Mouse (Mus musculus): ENCODE data around the gene Chrnb2. TPM values are rescaled to one million over a fixed set of nuclear protein-coding genes. Genes with fewer than 3 reads are reported as not detected.
"Not testable (repeated sequence)": the region's sequence is repeated elsewhere in the genome, so short reads cannot be mapped to it uniquely, and the experiment has no call there.

The Chrnb2 gene
- polyA plus RNA-seq, 1 experiment from 2014 or later, result 0.40 TPM

DNA sequence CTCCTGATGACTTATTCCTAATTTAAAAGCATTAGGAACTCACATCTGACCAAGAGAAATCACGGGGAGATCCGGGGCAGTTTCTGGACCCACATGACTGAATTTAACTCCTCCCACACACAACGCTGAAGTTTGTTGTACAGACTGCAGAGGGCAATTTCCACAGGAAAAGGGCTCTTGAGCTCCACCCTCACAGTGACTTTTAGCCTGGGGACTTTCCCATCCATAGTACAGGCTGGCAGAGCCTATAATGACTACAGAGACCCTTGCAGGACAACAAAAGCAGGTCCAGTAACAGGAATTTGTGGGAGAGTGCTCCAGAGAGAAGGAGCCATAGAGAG, 37.0 kb upstream of the Chrnb2 start:
- ATAC-seq (ENCODE audit: low FRiP score, low TSS enrichment), result 0 out of 2 replicates have a peak, but pooled peaks have one; percentile 49
- H3K27me3 ChIP-seq (ENCODE audit: insufficient read depth, low read length), result no peaks in the 10 kb centered on the region
- no peak overlapping the region for H3K9ac ChIP-seq (replicated peaks; ENCODE audit: low read length)
- no peak overlapping the region for H3K27ac ChIP-seq (ENCODE audit: low read length)
- no peaks in the 10 kb centered on the region for H3K36me3 ChIP-seq (ENCODE audit: insufficient read depth, low read length)
- WGBS, result 4% methylated on average over 3 of the region's 3 CpGs
- H3K9me3 ChIP-seq (ENCODE audit: low read length), result 0 out of 2 replicates have a peak, but pooled peaks cover 4% of the 10 kb centered on the region
- no peak overlapping the region for H3K4me3 ChIP-seq (ENCODE audit: low read length)
- H3K4me1 ChIP-seq (ENCODE audit: insufficient read depth, low read length), result no peaks in the 10 kb centered on the region
- H3K4me2 ChIP-seq (replicated peaks; ENCODE audit: low read depth, low read length), result no peak overlapping the region

DNA sequence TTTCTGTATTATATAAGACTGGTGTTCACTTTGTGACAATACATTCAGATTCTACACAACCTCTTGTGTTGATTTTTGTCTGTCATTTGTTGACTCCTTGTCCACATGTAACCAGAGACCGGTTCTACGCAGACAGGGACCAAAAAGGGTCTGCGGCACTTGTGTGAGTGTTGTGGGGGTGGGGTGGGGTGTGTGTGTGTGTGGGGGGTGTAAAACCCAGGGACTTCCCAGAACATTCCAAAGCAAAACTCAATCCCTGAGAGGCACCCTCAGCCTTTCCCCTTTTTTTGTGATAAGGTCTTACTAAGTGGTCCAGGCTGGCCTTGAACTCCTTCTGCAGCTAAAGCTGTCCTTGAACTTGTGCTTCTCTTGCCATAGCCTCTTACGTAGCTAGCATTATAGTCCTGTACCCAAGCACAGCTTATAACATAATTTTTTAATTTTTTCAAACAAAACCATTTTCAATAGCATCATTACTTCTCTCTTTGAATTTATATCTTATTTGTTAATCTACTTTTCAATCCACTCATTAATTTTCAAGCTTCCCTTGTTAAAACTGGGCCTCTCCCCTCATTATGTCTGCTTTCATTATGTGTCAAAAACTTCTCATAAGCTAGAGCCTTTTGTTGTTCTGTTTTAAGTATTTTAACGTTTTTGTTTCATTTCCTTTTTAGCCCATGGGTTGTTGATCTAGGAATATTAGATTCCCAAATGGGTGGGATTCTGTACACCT, 36.5 kb upstream of the Chrnb2 start:
- Histone ChIP-seq H3K4me2 (replicated peaks; ENCODE audit: low read depth, low read length) (no peak overlapping the region), H3K27me3 (ENCODE audit: insufficient read depth, low read length) (no peaks in the 10 kb centered on the region), H3K9me3 (ENCODE audit: low read length) (no peaks in the 10 kb centered on the region), H3K4me1 (ENCODE audit: insufficient read depth, low read length) (no peaks in the 10 kb centered on the region), H3K27ac (ENCODE audit: low read length) (no peak overlapping the region), H3K9ac (replicated peaks; ENCODE audit: low read length) (no peak overlapping the region), H3K4me3 (ENCODE audit: low read length) (no peak overlapping the region), H3K36me3 (ENCODE audit: insufficient read depth, low read length) (no peaks in the 10 kb centered on the region)
- 70% methylated on average over 5 of the region's 5 CpGs for WGBS
- ATAC-seq (ENCODE audit: low FRiP score, low TSS enrichment), result no peak

DNA sequence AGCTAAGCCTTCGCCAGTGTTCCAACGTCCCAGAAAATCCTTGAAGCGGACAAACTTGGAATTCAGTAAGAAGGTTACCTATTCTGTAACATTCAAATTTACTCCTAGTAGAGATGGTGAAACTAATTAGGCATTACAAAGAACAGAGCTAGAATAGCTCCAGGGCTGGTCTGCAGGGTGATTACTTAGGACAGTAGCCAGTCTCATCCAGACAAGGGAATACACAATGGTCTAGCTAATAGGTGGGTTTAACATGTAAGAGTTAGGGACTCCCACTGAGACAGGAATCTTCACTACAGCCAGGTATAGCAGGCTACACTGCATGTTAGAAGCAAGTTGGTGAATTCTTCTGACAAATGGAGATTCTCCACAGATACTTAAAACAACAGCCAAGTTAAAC, 35.6 kb upstream of the Chrnb2 start:
- not testable (repeated sequence) for H3K27ac ChIP-seq (ENCODE audit: low read length); ATAC-seq (ENCODE audit: low FRiP score, low TSS enrichment); H3K4me1 ChIP-seq (ENCODE audit: insufficient read depth, low read length); H3K4me3 ChIP-seq (ENCODE audit: low read length); H3K9ac ChIP-seq (replicated peaks; ENCODE audit: low read length); H3K4me2 ChIP-seq (replicated peaks; ENCODE audit: low read depth, low read length); H3K9me3 ChIP-seq (ENCODE audit: low read length); H3K27me3 ChIP-seq (ENCODE audit: insufficient read depth, low read length); H3K36me3 ChIP-seq (ENCODE audit: insufficient read depth, low read length)
- 52% methylated on average over 3 of the region's 3 CpGs for WGBS

DNA sequence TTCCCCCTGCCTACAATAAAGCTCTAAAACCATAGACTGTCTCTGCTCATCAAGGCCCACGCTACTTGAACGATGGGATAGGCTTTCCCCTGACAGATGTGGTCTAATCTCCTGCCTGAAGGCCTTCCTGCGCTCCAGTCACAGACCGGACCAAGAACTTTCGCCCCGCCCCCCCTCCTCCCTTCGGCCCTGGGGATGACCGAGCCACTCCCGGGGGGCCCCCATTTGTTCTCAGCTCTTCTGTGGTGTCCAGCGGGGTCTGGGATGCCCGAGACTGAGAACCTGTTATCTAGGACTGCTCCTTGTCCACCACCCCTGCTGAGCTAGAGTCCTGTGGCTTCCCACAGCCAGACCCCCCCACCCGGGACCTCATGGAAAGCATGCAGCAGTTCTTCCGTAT, 35.0 kb upstream of the Chrnb2 start:
- no peak for ATAC-seq (ENCODE audit: low FRiP score, low TSS enrichment)
- no peaks in the 10 kb centered on the region for H3K4me1 ChIP-seq (ENCODE audit: insufficient read depth, low read length)
- no peaks in the 10 kb centered on the region for H3K9me3 ChIP-seq (ENCODE audit: low read length)
- H3K9ac ChIP-seq (replicated peaks; ENCODE audit: low read length), result no peak overlapping the region
- H3K27ac ChIP-seq (ENCODE audit: low read length), result no peak overlapping the region
- H3K27me3 ChIP-seq (ENCODE audit: insufficient read depth, low read length), result no peaks in the 10 kb centered on the region
- WGBS, result 7% methylated on average over 13 of the region's 13 CpGs
- H3K4me2 ChIP-seq (replicated peaks; ENCODE audit: low read depth, low read length), result peak overlapping the region; percentile 33; the same call in 1 of the 2 replicates
- no peak overlapping the region for H3K4me3 ChIP-seq (ENCODE audit: low read length)
- H3K36me3 ChIP-seq (ENCODE audit: insufficient read depth, low read length), result no peaks in the 10 kb centered on the region

DNA sequence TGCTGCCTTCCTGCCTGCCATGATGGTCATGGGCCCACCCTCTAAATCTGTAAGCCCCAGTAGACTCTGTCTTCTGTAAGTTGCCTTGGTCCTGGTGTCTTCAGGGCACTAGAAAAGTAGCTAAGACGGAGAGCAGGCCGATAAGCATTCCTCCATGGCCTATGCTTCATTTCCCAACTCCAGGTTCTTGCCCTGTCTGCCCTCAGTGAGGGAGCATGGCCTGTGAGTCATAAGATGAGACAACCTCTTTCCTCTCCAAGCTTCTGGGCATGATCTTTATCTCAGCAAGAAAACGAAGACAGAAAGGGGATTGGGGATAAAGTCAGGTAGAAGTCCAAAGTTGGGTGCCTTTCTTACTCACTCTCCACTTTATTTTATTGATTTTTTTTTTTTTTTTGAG, 34.1 kb upstream of the Chrnb2 start:
- 79% methylated on average over 3 of the region's 3 CpGs for WGBS
- Histone ChIP-seq H3K4me3 (ENCODE audit: low read length) (no peak overlapping the region), H3K36me3 (ENCODE audit: insufficient read depth, low read length) (no peaks in the 10 kb centered on the region), H3K27me3 (ENCODE audit: insufficient read depth, low read length) (no peaks in the 10 kb centered on the region), H3K9ac (replicated peaks; ENCODE audit: low read length) (no peak overlapping the region), H3K4me2 (replicated peaks; ENCODE audit: low read depth, low read length) (no peak overlapping the region), H3K4me1 (ENCODE audit: insufficient read depth, low read length) (no peaks in the 10 kb centered on the region), H3K27ac (ENCODE audit: low read length) (no peak overlapping the region), H3K9me3 (ENCODE audit: low read length) (no peaks in the 10 kb centered on the region)
- ATAC-seq (ENCODE audit: low FRiP score, low TSS enrichment), result no peak

DNA sequence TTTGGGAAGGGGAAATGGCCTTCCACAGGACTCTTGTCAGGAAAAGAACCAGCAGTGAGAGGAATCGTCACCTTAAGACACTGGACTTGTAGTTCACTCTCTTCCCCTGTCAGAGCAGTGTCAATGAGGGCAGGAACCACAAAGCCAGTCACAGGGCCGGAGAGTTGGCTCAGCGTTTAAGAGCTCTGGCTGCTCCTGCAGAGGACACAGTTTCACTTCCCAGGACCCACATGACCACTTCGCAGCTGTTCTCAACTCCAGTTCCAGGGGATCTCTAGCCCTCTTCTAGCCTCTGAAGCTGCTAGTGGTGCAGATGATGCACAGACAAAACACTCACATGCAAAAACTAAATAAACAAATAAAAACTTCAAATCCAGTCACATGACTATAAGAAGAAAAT, 31.9 kb upstream of the Chrnb2 start:
- H3K27me3 ChIP-seq (ENCODE audit: insufficient read depth, low read length), result no peaks in the 10 kb centered on the region

DNA sequence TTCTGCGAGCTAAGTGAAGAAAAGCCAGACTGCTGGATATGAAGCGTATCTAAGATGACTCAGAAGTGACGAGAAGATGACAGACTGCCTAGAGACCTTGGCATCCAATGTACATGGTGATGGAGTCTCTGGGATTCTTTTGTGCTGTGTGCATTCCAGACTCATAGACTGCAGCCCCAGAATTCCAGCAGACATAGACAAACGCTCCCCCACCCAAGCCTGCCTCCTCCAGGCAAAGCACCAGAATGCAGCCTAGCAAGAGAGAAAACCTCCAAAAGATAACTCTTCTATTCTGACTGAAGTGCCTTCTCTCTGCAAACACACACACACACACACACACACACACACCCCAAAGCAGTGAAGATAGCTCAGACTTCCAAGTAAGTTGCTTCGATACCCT, 31.3 kb upstream of the Chrnb2 start:
- H3K9ac ChIP-seq (replicated peaks; ENCODE audit: low read length), result no peak overlapping the region
- no peak overlapping the region for H3K4me3 ChIP-seq (ENCODE audit: low read length)
- H3K4me1 ChIP-seq (ENCODE audit: insufficient read depth, low read length), result no peaks in the 10 kb centered on the region
- no peaks in the 10 kb centered on the region for H3K9me3 ChIP-seq (ENCODE audit: low read length)
- WGBS, result 76% methylated on average over 5 of the region's 5 CpGs
- no peaks in the 10 kb centered on the region for H3K36me3 ChIP-seq (ENCODE audit: insufficient read depth, low read length)
- no peak for ATAC-seq (ENCODE audit: low FRiP score, low TSS enrichment)
- no peak overlapping the region for H3K4me2 ChIP-seq (replicated peaks; ENCODE audit: low read depth, low read length)
- no peak overlapping the region for H3K27ac ChIP-seq (ENCODE audit: low read length)
- no peaks in the 10 kb centered on the region for H3K27me3 ChIP-seq (ENCODE audit: insufficient read depth, low read length)

More for the DNA sequence above, 31.9 kb upstream of the Chrnb2 start:
- 29% methylated on average over 4 of the region's 4 CpGs for WGBS
- Histone ChIP-seq H3K9me3 (ENCODE audit: low read length) (no peaks in the 10 kb centered on the region), H3K4me3 (ENCODE audit: low read length) (no peak overlapping the region), H3K9ac (replicated peaks; ENCODE audit: low read length) (no peak overlapping the region), H3K36me3 (ENCODE audit: insufficient read depth, low read length) (no peaks in the 10 kb centered on the region), H3K4me1 (ENCODE audit: insufficient read depth, low read length) (no peaks in the 10 kb centered on the region), H3K27ac (ENCODE audit: low read length) (no peak overlapping the region), H3K4me2 (replicated peaks; ENCODE audit: low read depth, low read length) (no peak overlapping the region)
- no peak for ATAC-seq (ENCODE audit: low FRiP score, low TSS enrichment)

DNA sequence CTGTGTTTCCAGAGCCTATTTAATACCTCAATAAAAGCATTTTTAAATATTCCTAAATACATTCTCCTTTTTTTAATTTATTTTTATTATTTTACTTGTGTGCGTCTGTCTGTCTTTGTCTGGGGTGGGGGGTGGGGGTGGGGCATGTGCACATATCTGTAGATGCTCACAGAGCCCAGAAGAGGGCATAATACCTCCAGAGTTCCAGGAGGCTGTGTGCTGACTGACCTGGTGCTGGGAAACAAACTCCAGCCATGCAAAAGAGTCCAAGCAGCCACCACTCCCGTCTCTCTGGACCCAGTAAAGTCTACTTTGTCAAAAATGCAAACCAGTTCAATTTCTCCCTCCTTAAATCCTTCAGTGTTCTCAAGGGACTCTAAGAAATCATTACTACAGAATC, 30.2 kb upstream of the Chrnb2 start:
- no peaks in the 10 kb centered on the region for H3K4me1 ChIP-seq (ENCODE audit: insufficient read depth, low read length)
- 75% methylated on average over 2 of the region's 2 CpGs for WGBS

DNA sequence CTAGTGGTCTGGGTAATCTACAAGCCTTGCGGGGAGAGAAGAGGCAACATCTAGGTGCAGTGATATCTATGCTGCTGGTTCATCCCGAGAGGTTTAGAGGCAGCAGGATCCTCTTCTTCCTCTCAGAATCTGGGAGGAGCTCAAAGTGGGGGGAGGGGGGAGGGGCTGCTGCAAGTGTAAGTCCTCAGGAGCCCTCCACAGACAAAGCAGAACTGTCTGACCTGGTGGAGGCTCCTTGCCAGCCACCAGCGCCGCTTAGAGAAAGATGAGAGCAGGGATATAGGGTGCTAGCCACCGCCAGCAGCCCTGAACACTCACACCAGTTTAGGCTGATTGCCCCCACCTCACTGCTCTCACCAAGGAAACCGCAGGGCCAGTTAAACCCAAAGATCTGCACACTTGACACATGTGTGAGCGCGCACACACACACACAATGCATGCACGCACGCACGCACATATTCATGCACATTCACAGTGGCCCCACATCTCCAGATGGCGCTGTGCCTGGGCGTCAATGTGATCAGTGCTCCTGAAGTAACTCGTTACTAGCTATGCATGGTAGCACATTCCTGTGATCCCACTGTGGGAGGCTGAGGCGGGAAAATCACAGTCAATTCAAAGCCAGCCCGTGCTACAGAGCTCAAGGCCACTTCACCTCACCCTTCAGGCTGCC, 24.4 kb upstream of the Chrnb2 start:
- no peak overlapping the region for H3K27ac ChIP-seq (ENCODE audit: low read length)
- no peaks in the 10 kb centered on the region for H3K9me3 ChIP-seq (ENCODE audit: low read length)
- H3K9ac ChIP-seq (replicated peaks; ENCODE audit: low read length), result no peak overlapping the region
- no peaks in the 10 kb centered on the region for H3K27me3 ChIP-seq (ENCODE audit: insufficient read depth, low read length)
- H3K4me3 ChIP-seq (ENCODE audit: low read length), result no peak overlapping the region
- no peak; the same call in 1 of the 2 replicates for ATAC-seq (ENCODE audit: low FRiP score, low TSS enrichment)
- 0 out of 2 replicates have a peak, but pooled peaks cover under 1% of the 10 kb centered on the region for H3K36me3 ChIP-seq (ENCODE audit: insufficient read depth, low read length)
- no peak overlapping the region for H3K4me2 ChIP-seq (replicated peaks; ENCODE audit: low read depth, low read length)
- 79% methylated on average over 16 of the region's 16 CpGs for WGBS
- H3K4me1 ChIP-seq (ENCODE audit: insufficient read depth, low read length), result no peaks in the 10 kb centered on the region; the same call in 1 of the 2 replicates

More for the DNA sequence above, 30.2 kb upstream of the Chrnb2 start:
- Histone ChIP-seq H3K9me3 (ENCODE audit: low read length) (no peaks in the 10 kb centered on the region), H3K9ac (replicated peaks; ENCODE audit: low read length) (no peak overlapping the region), H3K4me2 (replicated peaks; ENCODE audit: low read depth, low read length) (no peak overlapping the region), H3K27ac (ENCODE audit: low read length) (no peak overlapping the region), H3K27me3 (ENCODE audit: insufficient read depth, low read length) (no peaks in the 10 kb centered on the region), H3K4me3 (ENCODE audit: low read length) (no peak overlapping the region), H3K36me3 (ENCODE audit: insufficient read depth, low read length) (no peaks in the 10 kb centered on the region)
- no peak for ATAC-seq (ENCODE audit: low FRiP score, low TSS enrichment)

DNA sequence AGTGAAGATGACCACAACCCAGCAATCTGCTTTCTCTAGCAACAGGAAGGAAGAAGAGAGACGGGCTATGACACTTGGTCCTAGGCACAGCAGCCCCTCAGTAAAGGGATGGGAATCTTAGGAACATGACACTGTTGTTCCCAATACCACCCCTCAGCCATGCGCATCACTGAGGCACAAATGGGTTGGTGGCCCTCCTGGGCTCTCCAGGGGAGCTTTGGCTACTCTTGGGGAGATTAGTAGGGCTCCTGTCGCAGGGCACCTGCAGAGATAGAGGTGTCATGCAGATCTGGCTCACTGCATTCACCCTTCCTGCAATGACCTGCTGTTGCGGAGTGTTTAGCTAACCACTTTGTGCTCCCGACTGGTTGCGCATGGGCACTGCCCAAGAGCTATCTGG, 21.8 kb upstream of the Chrnb2 start:
- Histone ChIP-seq H3K9ac (replicated peaks; ENCODE audit: low read length) (no peak overlapping the region), H3K4me2 (replicated peaks; ENCODE audit: low read depth, low read length) (no peak overlapping the region), H3K27me3 (ENCODE audit: insufficient read depth, low read length) (no peaks in the 10 kb centered on the region), H3K4me1 (ENCODE audit: insufficient read depth, low read length) (no peaks in the 10 kb centered on the region; the same call in 1 of the 2 replicates), H3K27ac (ENCODE audit: low read length) (no peak overlapping the region), H3K9me3 (ENCODE audit: low read length) (no peaks in the 10 kb centered on the region), H3K4me3 (ENCODE audit: low read length) (no peak overlapping the region), H3K36me3 (ENCODE audit: insufficient read depth, low read length) (peaks cover 26% of the 10 kb centered on the region)
- 78% methylated on average over 6 of the region's 6 CpGs for WGBS
- ATAC-seq (ENCODE audit: low FRiP score, low TSS enrichment), result no peak

Measured in kidney, embryonic 16.5 days (tissue).